Mouse (Mus musculus) hindbrain, postnatal 0 days (tissue): Measurements from ENCODE around the gene Snrpd3. TPM values are rescaled to one million over a fixed set of nuclear protein-coding genes. Genes with fewer than 3 reads are reported as not detected.
"Not testable (repeated sequence)": the region's sequence is repeated elsewhere in the genome, so short reads cannot be mapped to it uniquely, and the experiment has no call there.

Experiments
- ATAC-seq: fragments of 200-750 bp; cut with Nextera tagmentation; 2 replicates; pipeline ENCODE4 v1.8.0; 2017; ENCODE audit warnings: mild to moderate bottlenecking, moderate TSS enrichment, moderate library complexity
- DNase-seq: peaks from one replicate; pipeline ENCODE4 v3.0.0-alpha.2; 2015; ENCODE audit warnings: low spot score
- H3K27ac ChIP-seq: fragments of 300-500 bp; sonication (generic); 2 replicates; pipeline ENCODE4 v1.5.1; 2014; ENCODE audit warnings: mild to moderate bottlenecking
- H3K27me3 ChIP-seq: fragments of 300-500 bp; sonication (generic); 2 replicates; pipeline ENCODE4 v1.6.1; 2014; ENCODE audit warnings: low read length, mixed read lengths; ENCODE audit not compliant: insufficient read depth
- H3K36me3 ChIP-seq: fragments of 300-500 bp; sonication (generic); 2 replicates; pipeline ENCODE4 v1.6.1; 2014; ENCODE audit warnings: low read length, mixed read lengths; ENCODE audit not compliant: insufficient read depth
- H3K4me1 ChIP-seq: fragments of 300-500 bp; sonication (generic); 2 replicates; pipeline ENCODE4 v1.6.1; 2014; ENCODE audit warnings: antibody characterized with exemption, low read length, mixed read lengths; ENCODE audit not compliant: insufficient read depth
- H3K4me2 ChIP-seq: fragments of 300-500 bp; sonication (generic); 2 replicates; pipeline ENCODE4 v1.6.1; 2014; ENCODE audit warnings: low read depth, mild to moderate bottlenecking, low read length, moderate library complexity, mixed read lengths
- H3K4me3 ChIP-seq: fragments of 300-500 bp; sonication (generic); 2 replicates; pipeline ENCODE4 v1.5.1; 2014; ENCODE audit warnings: low read length
- H3K9ac ChIP-seq: fragments of 300-500 bp; sonication (generic); replicated peaks from 2 replicates; pipeline ENCODE4 v1.6.1; 2014; ENCODE audit warnings: mild to moderate bottlenecking, low read length, moderate library complexity, mixed read lengths
- H3K9me3 ChIP-seq: fragments of 300-500 bp; sonication (generic); 2 replicates; pipeline ENCODE4 v1.6.1; 2016; ENCODE audit warnings: low read length, mixed read lengths
- CTCF ChIP-seq: IDR thresholded peaks from 2 replicates; pipeline ENCODE4 v1.5.1; 2016; ENCODE audit warnings: antibody characterized with exemption, control low read depth, low read depth
- WGBS: fragments of 180-500 bp; shearing (Covaris S2); extraction: QIAGEN DNeasy Blood & Tissue Kit; methylation state at CpG from one replicate; pipeline ENCODE4 v1.1.7; 2014; 5-methylcytosine and 5-hydroxymethylcytosine counted together
- polyA plus RNA-seq: library from polyadenylated mRNA; unstranded; fragments of >200 nt; fragmentation: Nextera tagmentation; extraction: Ambion mirVana; gene quantifications from 2 replicates; pipeline ENCODE4 v1.2.1, GENCODE M21; 2015
- total RNA-seq: library from RNA; depleted of rRNA; stranded (reverse); fragments of >200 nt; gene quantifications from 2 replicates; pipeline ENCODE4 v1.2.3, GENCODE M21; 2014

The Snrpd3 gene
- total and polyA plus RNA-seq, 2 experiments from 2014 or later: 16.4 to 133 TPM

- Histone ChIP-seq H3K9me3 (no peaks in the 10 kb centered on the region), H3K4me3 (no peak overlapping the region), H3K4me2 (no peak overlapping the region), H3K27me3 (no peaks in the 10 kb centered on the region), H3K27ac (no peak overlapping the region), H3K9ac (no peak overlapping the region), H3K36me3 (no peaks in the 10 kb centered on the region), H3K4me1 (peaks cover 8% of the 10 kb centered on the region)
- WGBS: 91% methylated on average over 12 of the region's 12 CpGs
- no peak for DNase-seq
- TF ChIP-seq CTCF: no peak
- no peak for ATAC-seq
Observed at GRCm38 (mm10) chr10:75564687-75565265, 47.4 kb downstream of the Snrpd3 start.

DNA sequence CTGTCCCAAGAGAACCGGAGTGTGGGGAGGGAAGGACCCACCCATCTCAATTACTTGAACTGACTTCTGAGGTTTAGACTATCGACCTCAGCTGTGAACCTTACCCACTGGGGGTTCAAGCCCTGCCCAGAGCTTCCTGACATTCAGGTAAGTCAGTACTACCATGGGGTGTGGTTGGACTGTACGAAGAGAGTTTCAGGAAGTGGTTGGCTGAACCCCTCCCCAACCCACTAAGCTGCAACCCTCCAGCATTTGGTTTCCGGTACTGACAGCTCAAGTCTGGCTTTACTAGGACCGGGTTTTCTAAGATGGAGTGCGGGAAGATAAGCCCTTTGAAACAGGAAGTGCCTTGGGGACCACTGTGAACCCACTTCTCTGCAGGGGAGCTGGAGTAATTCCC, 48.1 kb downstream of the Snrpd3 start:
- no peaks in the 10 kb centered on the region for H3K27me3 ChIP-seq
- peaks cover 7% of the 10 kb centered on the region for H3K4me1 ChIP-seq
- H3K4me2 ChIP-seq: no peak overlapping the region
- ATAC-seq (no peak), DNase-seq (no peak)
- H3K27ac ChIP-seq: no peak overlapping the region
- WGBS: 80% methylated on average over 6 of the region's 6 CpGs
- H3K9ac ChIP-seq: no peak overlapping the region
- H3K4me3 ChIP-seq: no peak overlapping the region
- H3K36me3 ChIP-seq: no peaks in the 10 kb centered on the region
- no peak for TF ChIP-seq CTCF
- no peaks in the 10 kb centered on the region for H3K9me3 ChIP-seq

GRCm38 (mm10) chr10:75565906-75566305, 48.6 kb downstream of the Snrpd3 start:
- Histone ChIP-seq H3K27me3 (no peaks in the 10 kb centered on the region), H3K4me1 (peaks cover 2% of the 10 kb centered on the region), H3K9me3 (no peaks in the 10 kb centered on the region), H3K27ac (no peak overlapping the region), H3K4me2 (no peak overlapping the region), H3K9ac (no peak overlapping the region), H3K4me3 (no peak overlapping the region), H3K36me3 (no peaks in the 10 kb centered on the region)
- DNase-seq (no peak), ATAC-seq (no peak)
- TF ChIP-seq CTCF: no peak
- 72% methylated on average over 7 of the region's 7 CpGs for WGBS

GRCm38 (mm10) chr10:75566321-75566720, 49.0 kb downstream of the Snrpd3 start:
- no peak overlapping the region for H3K27ac ChIP-seq
- ATAC-seq: 0 out of 2 replicates have a peak, but pooled peaks have one; percentile 11

GRCm38 (mm10) chr10:75566765-75567164, 49.4 kb downstream of the Snrpd3 start:
- H3K9ac ChIP-seq, ATAC-seq, H3K27ac ChIP-seq, H3K4me2 ChIP-seq, H3K9me3 ChIP-seq, H3K36me3 ChIP-seq, H3K4me3 ChIP-seq, H3K4me1 ChIP-seq, H3K27me3 ChIP-seq, DNase-seq: not testable (repeated sequence)
- WGBS: 83% methylated on average over 2 of the region's 2 CpGs
- peak; percentile 20; the same call in 1 of the 2 replicates for TF ChIP-seq CTCF

More at GRCm38 (mm10) chr10:75566321-75566720, 49.0 kb downstream of the Snrpd3 start:
- Histone ChIP-seq H3K36me3 (no peaks in the 10 kb centered on the region), H3K4me2 (no peak overlapping the region), H3K9ac (no peak overlapping the region), H3K9me3 (no peaks in the 10 kb centered on the region), H3K4me1 (no peaks in the 10 kb centered on the region), H3K4me3 (no peak overlapping the region), H3K27me3 (no peaks in the 10 kb centered on the region)
- 81% methylated on average over 5 of the region's 5 CpGs for WGBS
- no peak for DNase-seq
- peak; percentile 30; the same call in 1 of the 2 replicates for TF ChIP-seq CTCF

- Histone ChIP-seq H3K4me2 (no peak overlapping the region), H3K27me3 (no peaks in the 10 kb centered on the region), H3K4me3 (no peak overlapping the region), H3K9me3 (no peaks in the 10 kb centered on the region), H3K36me3 (no peaks in the 10 kb centered on the region), H3K27ac (no peak overlapping the region), H3K9ac (no peak overlapping the region), H3K4me1 (no peaks in the 10 kb centered on the region)
- WGBS: 44% methylated on average over 5 of the region's 5 CpGs
- no peak for ATAC-seq
- DNase-seq: no peak
- no peak for TF ChIP-seq CTCF
Observed at GRCm38 (mm10) chr10:75568029-75568428, 50.7 kb downstream of the Snrpd3 start.

DNA sequence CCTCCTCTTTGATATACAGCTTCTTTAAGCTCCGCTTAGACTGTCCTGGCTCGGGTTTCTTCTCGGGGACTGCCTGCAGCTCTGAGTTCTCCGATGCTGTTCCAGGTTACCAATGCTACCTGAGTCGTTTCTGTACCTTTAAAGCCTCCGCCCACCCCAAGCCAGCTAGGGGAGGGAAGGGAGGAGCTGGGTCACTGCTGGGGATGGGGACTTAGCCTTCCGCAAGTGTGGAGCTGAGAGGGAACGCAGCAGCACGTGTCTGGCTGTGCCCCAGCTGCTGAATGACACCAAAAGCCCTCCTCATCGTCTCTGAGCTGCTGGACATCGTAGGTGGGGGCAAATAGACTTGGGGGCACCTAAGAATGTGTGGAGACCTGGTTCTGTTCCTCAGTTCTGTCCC, 51.1 kb downstream of the Snrpd3 start:
- DNase-seq (no peak), ATAC-seq (no peak)
- Histone ChIP-seq H3K27me3 (no peaks in the 10 kb centered on the region), H3K4me1 (no peaks in the 10 kb centered on the region), H3K9me3 (no peaks in the 10 kb centered on the region), H3K27ac (no peak overlapping the region), H3K36me3 (no peaks in the 10 kb centered on the region), H3K9ac (no peak overlapping the region), H3K4me3 (no peak overlapping the region), H3K4me2 (no peak overlapping the region)
- WGBS: 12% methylated on average over 11 of the region's 11 CpGs
- no peak for TF ChIP-seq CTCF
